ENCODE assay signal across 8 mouse cellular contexts in the genomic region with DNA sequence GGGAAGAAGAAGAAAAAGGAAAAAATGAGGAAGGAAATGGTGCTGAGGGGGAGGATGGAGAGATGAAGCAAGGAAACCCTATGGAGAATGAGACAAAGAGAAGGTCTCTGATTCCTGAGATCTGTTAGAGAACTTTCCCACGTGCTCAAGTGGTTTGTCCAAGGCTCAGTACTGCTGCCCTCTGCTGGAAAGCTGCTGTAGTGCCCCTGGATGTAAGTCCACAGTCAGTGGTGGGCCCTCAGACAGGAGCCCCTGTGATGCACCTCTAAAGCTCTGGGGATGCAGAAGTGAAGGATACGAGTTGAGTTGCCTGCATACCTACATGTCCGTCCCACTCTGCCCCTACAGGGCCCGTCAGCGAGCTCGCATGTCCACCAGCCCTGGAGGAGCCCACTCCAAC. TPM values are rescaled to one million over a fixed set of nuclear protein-coding genes. Genes with fewer than 3 reads are reported as not detected.
A peak's percentile ranks its signal among the peaks of the same experiment; 100 is the strongest.
DNase-seq lines count a peak whose midpoint lies in the region; ATAC-seq and TF ChIP-seq lines count a peak whose summit lies in the region.

No protein-coding gene starts in this region.

- no peaks in the 10 kb centered on the region for H3K27me3 ChIP-seq in heart, embryonic 10.5 days (ENCODE audit: insufficient read depth, poor library complexity, severe bottlenecking)
- no peaks in the 10 kb centered on the region for H3K27me3 ChIP-seq in forebrain, embryonic 14.5 days (replicated peaks; ENCODE audit: control insufficient read depth, insufficient read depth, low read length)
- no peaks in the 10 kb centered on the region for H3K27me3 ChIP-seq in intestine, postnatal 0 days (replicated peaks; ENCODE audit: control insufficient read depth, insufficient read depth, low read length)
- no peaks in the 10 kb centered on the region for H3K27me3 ChIP-seq in limb, embryonic 14.5 days (ENCODE audit: control insufficient read depth, insufficient read depth, low read length)
- no peaks in the 10 kb centered on the region for H3K27me3 ChIP-seq in stomach, postnatal 0 days (ENCODE audit: control insufficient read depth, insufficient read depth, low read length)

- H3K36me3 ChIP-seq in heart, embryonic 10.5 days = no peaks in the 10 kb centered on the region
- no peaks in the 10 kb centered on the region for H3K36me3 ChIP-seq in forebrain, embryonic 14.5 days (ENCODE audit: control insufficient read depth, insufficient read depth, low read length)
- H3K36me3 ChIP-seq in intestine, postnatal 0 days (ENCODE audit: control insufficient read depth, insufficient read depth) = no peaks in the 10 kb centered on the region
- no peaks in the 10 kb centered on the region for H3K36me3 ChIP-seq in limb, embryonic 14.5 days (ENCODE audit: control insufficient read depth, insufficient read depth, low read length)
- H3K36me3 ChIP-seq in stomach, postnatal 0 days (ENCODE audit: control insufficient read depth, insufficient read depth, low read length) = no peaks in the 10 kb centered on the region

- peak; percentile 91 for TF ChIP-seq CTCF in intestine, postnatal 0 days (IDR thresholded peaks at IDR 0.05; ENCODE audit: low read depth)
- peak; percentile 93 for TF ChIP-seq CTCF in stomach, postnatal 0 days (IDR thresholded peaks at IDR 0.05; ENCODE audit: low read depth)

- no peaks in the 10 kb centered on the region for H3K9me3 ChIP-seq in heart, embryonic 10.5 days
- no peaks in the 10 kb centered on the region for H3K9me3 ChIP-seq in forebrain, embryonic 14.5 days (replicated peaks; ENCODE audit: control insufficient read depth, low read length)
- no peaks in the 10 kb centered on the region for H3K9me3 ChIP-seq in intestine, postnatal 0 days (ENCODE audit: control insufficient read depth)
- H3K9me3 ChIP-seq in limb, embryonic 14.5 days (ENCODE audit: control insufficient read depth, low read length) = no peaks in the 10 kb centered on the region
- H3K9me3 ChIP-seq in stomach, postnatal 0 days (ENCODE audit: control insufficient read depth, low read length) = no peaks in the 10 kb centered on the region

- DNase-seq in heart, embryonic 10.5 days (ENCODE audit: low spot score) = peak; percentile 79
- no peak for DNase-seq in heart, postnatal 25 days (ENCODE audit: low spot score)
- DNase-seq in adrenal gland, postnatal 25 days = peak; percentile 69
- DNase-seq in forebrain, embryonic 14.5 days (ENCODE audit: low spot score) = peak; percentile 69
- peak; percentile 55 for DNase-seq in limb, embryonic 14.5 days (ENCODE audit: low spot score)
- peak; percentile 78 for DNase-seq in naive thymus-derived CD4-positive, alpha-beta T cell, adult 2 months (ENCODE audit: low read depth)
- DNase-seq in stomach, postnatal 0 days (ENCODE audit: low spot score) = peak; percentile 78

- no peak for TF ChIP-seq POLR2A in limb, embryonic 14.5 days (IDR thresholded peaks at IDR 0.05; ENCODE audit: borderline replicate concordance, extremely low read depth, insufficient read depth, insufficient read length)

- H3K4me1 ChIP-seq in heart, embryonic 10.5 days = no peaks in the 10 kb centered on the region
- H3K4me1 ChIP-seq in forebrain, embryonic 14.5 days (ENCODE audit: control insufficient read depth, insufficient read depth, low read length) = no peaks in the 10 kb centered on the region
- H3K4me1 ChIP-seq in intestine, postnatal 0 days (replicated peaks; ENCODE audit: control insufficient read depth, insufficient read depth, low read length) = no peaks in the 10 kb centered on the region; the same call in 1 of the 2 replicates
- no peaks in the 10 kb centered on the region for H3K4me1 ChIP-seq in limb, embryonic 14.5 days (ENCODE audit: control insufficient read depth, insufficient read depth, low read length)
- H3K4me1 ChIP-seq in stomach, postnatal 0 days (replicated peaks; ENCODE audit: control insufficient read depth, insufficient read depth) = no peaks in the 10 kb centered on the region

- H3K9ac ChIP-seq in forebrain, embryonic 14.5 days (ENCODE audit: low read length) = no peak overlapping the region
- H3K9ac ChIP-seq in intestine, postnatal 0 days (ENCODE audit: low read depth, low read length) = no peak overlapping the region
- H3K9ac ChIP-seq in limb, embryonic 14.5 days (ENCODE audit: low read depth, low read length, severe bottlenecking) = no peak overlapping the region
- no peak overlapping the region for H3K9ac ChIP-seq in stomach, postnatal 0 days (ENCODE audit: low read length)

- TF ChIP-seq EP300 in stomach, postnatal 0 days (optimal IDR thresholded peaks at IDR 0.05) = no peak

- H3K4me3 ChIP-seq in heart, embryonic 10.5 days = no peak overlapping the region
- no peak overlapping the region for H3K4me3 ChIP-seq in forebrain, embryonic 14.5 days (ENCODE audit: low read depth, low read length)
- no peak overlapping the region for H3K4me3 ChIP-seq in intestine, postnatal 0 days (ENCODE audit: low read depth, low read length)
- H3K4me3 ChIP-seq in limb, embryonic 14.5 days (replicated peaks; ENCODE audit: low read length) = no peak overlapping the region
- no peak overlapping the region for H3K4me3 ChIP-seq in stomach, postnatal 0 days (ENCODE audit: low read depth, low read length)

- intact Hi-C loops in heart, postnatal 25 days (cut with DNase I) = loop anchor here (2.0 kb wide), 1 partner anchor 30 kb away; no protein-coding TSS in a partner anchor

- ATAC-seq in forebrain, embryonic 14.5 days = peak; percentile 55; the same call in 1 of the 2 replicates
- ATAC-seq in intestine, postnatal 0 days = peak; percentile 41; the same call in 1 of the 2 replicates
- ATAC-seq in limb, embryonic 14.5 days (ENCODE audit: low FRiP score, low read depth) = no peak
- peak; percentile 57; the same call in 1 of the 2 replicates for ATAC-seq in stomach, postnatal 0 days (ENCODE audit: low FRiP score, low TSS enrichment)

- no peak overlapping the region for H3K27ac ChIP-seq in heart, embryonic 10.5 days
- no peak overlapping the region for H3K27ac ChIP-seq in forebrain, embryonic 14.5 days (ENCODE audit: low read depth, low read length)
- no peak overlapping the region for H3K27ac ChIP-seq in intestine, postnatal 0 days (ENCODE audit: low read depth, low read length)
- H3K27ac ChIP-seq in limb, embryonic 14.5 days (replicated peaks; ENCODE audit: low read depth, low read length) = no peak overlapping the region
- H3K27ac ChIP-seq in stomach, postnatal 0 days (replicated peaks) = no peak overlapping the region

- 33% methylated on average over 6 of the region's 6 CpGs for WGBS in heart, embryonic 10.5 days
- WGBS in forebrain, embryonic 14.5 days = 44% methylated on average over 6 of the region's 6 CpGs
- WGBS in intestine, postnatal 0 days = 46% methylated on average over 6 of the region's 6 CpGs
- WGBS in limb, embryonic 14.5 days = 31% methylated on average over 6 of the region's 6 CpGs
- WGBS in stomach, postnatal 0 days = 45% methylated on average over 6 of the region's 6 CpGs

- no peak overlapping the region for H3K4me2 ChIP-seq in forebrain, embryonic 14.5 days (ENCODE audit: low read length)
- no peak overlapping the region for H3K4me2 ChIP-seq in intestine, postnatal 0 days (replicated peaks; ENCODE audit: low read depth)
- no peak overlapping the region for H3K4me2 ChIP-seq in limb, embryonic 14.5 days (replicated peaks; ENCODE audit: low read depth, low read length, severe bottlenecking)
- H3K4me2 ChIP-seq in stomach, postnatal 0 days (replicated peaks; ENCODE audit: low read depth) = no peak overlapping the region

RNA-seq across cellular contexts. Expression of gene Arhgef18, which starts 5.5 kb away (rescaled TPM):
- 7.2 and 8.0 TPM in 2 replicates for polyA plus RNA-seq in heart, embryonic 10.5 days (2016; fragmentation: Nextera tagmentation; extraction: Ambion mirVana)
- total RNA-seq in heart, postnatal 25 days (2021) = 10 to 100 TPM; 20.0 to 20.3 TPM
- 30.6 and 53.5 TPM in 2 replicates for total RNA-seq in adrenal gland, postnatal 25 days (2021)
- 8.6 and 11.5 TPM in 2 replicates for polyA plus RNA-seq in forebrain, embryonic 14.5 days (2014; fragmentation: Nextera tagmentation; extraction: Ambion mirVana)
- 4.5 and 5.7 TPM in 2 replicates for polyA plus RNA-seq in intestine, postnatal 0 days (2015; fragmentation: Nextera tagmentation; extraction: Ambion mirVana)
- polyA plus RNA-seq in limb, embryonic 14.5 days (2012; rRNA removed) = 23.1 and 26.3 TPM in 2 replicates
- polyA plus RNA-seq in limb, embryonic 14.5 days (2014; fragmentation: Nextera tagmentation; extraction: Ambion mirVana) = 9.4 and 12.3 TPM in 2 replicates
- 5.5 TPM in 2 replicates for polyA plus RNA-seq in stomach, postnatal 0 days (2015; fragmentation: Nextera tagmentation; extraction: Ambion mirVana)

RNA-seq across cellular contexts. Expression of gene A430078G23Rik, which starts 34.1 kb away (rescaled TPM):
- 0.24 TPM in 1 of 2 replicates, not detected in the other for polyA plus RNA-seq in heart, embryonic 10.5 days (2016; fragmentation: Nextera tagmentation; extraction: Ambion mirVana)
- under 1 TPM; 0.34 to 0.67 TPM for total RNA-seq in heart, postnatal 25 days (2021)
- 0.27 TPM in 1 of 2 replicates, not detected in the other for total RNA-seq in adrenal gland, postnatal 25 days (2021)
- polyA plus RNA-seq in forebrain, embryonic 14.5 days (2014; fragmentation: Nextera tagmentation; extraction: Ambion mirVana) = 0.28 TPM in 1 of 2 replicates, not detected in the other
- 0.16 and 0.41 TPM in 2 replicates for polyA plus RNA-seq in intestine, postnatal 0 days (2015; fragmentation: Nextera tagmentation; extraction: Ambion mirVana)
- polyA plus RNA-seq in limb, embryonic 14.5 days (2012; rRNA removed) = 0.13 and 0.18 TPM in 2 replicates
- polyA plus RNA-seq in limb, embryonic 14.5 days (2014; fragmentation: Nextera tagmentation; extraction: Ambion mirVana) = 0.22 TPM in 1 of 2 replicates, not detected in the other
- polyA plus RNA-seq in stomach, postnatal 0 days (2015; fragmentation: Nextera tagmentation; extraction: Ambion mirVana) = 0.51 and 0.63 TPM in 2 replicates
